Mouse (Mus musculus) gastrocnemius, postnatal 4 days (tissue): ENCODE measurements around the gene Atn1. TPM values are rescaled to one million over a fixed set of nuclear protein-coding genes. Genes with fewer than 3 reads are reported as not detected.

Experiments used
- DNase-seq, 2 experiments: peaks; one replicate each; pipeline ENCODE4 v3.0.0; 2021 to 2022; ENCODE audit warnings: low spot score in 2 of 2, mixed read lengths in 2 of 2
- total RNA-seq, 2 experiments: library from RNA; stranded (reverse); gene quantifications; 2 replicates each; pipeline ENCODE4 v1.2.3; 2021

Atn1 gene
- total RNA-seq, 2 experiments from 2014 or later: 52.9 to 66.5 TPM

- peak; percentile 72 to 86 for DNase-seq
These were observed 15.2 kb downstream of the Atn1 start, which contains the start of gene Grcc10 for GRCm38 (mm10) chr6:124740888-124741761. Gene Grcc10, minus strand, starts transcription at chr6:124741374.

GRCm38 (mm10) chr6:124740211-124740887, 16.0 kb downstream of the Atn1 start:
- DNase-seq: peak in 1 of 2 experiments; percentile 47

DNA sequence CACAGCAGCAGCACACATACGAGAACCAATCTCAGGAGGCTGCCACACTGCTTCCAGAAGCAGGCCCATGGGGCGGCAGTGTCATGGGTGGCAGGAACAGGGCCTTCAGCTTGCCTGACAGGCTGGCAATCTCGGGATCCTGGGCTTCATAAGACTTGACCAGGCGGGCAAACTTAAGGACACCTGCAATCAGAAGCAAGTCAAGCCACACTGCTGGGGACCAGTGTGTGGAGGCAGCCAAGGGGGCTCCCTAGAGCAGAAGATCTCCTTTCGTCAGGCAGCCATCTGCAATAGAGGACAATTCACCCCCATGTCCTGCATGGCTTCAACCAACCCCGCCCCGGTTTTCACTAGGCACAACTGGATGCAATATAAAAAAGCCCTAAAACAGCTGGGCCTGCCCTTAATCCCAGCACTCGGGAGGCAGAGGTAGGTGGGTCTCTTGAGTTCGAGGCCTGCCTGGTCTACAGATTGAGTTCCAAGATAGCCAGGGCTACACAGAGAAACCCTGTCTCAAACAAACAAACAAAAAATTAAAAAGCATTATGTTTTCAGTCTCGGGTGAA, 17.0 kb downstream of the Atn1 start:
- DNase-seq: no peak

DNA sequence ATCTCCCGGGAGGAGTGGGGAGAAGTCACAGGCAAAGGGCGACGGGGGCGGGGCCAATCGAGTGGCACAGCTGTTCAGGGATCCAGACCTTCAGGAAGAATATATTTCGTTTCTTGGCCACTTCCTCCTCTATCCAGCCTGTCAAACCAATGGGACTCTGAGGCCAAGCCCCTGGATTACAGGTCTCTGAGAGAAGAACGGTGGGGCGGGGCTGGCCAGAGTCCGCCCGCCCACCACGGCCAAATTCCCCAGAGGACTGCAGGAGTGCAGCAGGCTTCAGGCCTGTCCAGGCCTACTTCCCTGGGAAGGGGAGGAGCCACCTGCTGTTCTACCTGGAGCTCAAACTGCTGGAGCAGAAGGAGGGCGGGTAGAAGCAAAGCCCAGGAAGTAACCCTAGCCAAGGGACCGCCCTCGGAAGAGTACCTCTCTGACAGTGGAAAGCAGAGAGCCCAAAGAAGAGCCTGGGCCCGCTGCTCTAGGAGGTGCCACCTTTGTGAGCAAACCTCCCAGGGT, 17.8 kb downstream of the Atn1 start, which contains the start of gene Ptpn6:
Gene Ptpn6, minus strand, starts transcription at position 204 of the 513 bp plus-strand sequence.
- DNase-seq: no peak

GRCm38 (mm10) chr6:124737040-124737439, 19.3 kb downstream of the Atn1 start:
- no peak for DNase-seq

DNA sequence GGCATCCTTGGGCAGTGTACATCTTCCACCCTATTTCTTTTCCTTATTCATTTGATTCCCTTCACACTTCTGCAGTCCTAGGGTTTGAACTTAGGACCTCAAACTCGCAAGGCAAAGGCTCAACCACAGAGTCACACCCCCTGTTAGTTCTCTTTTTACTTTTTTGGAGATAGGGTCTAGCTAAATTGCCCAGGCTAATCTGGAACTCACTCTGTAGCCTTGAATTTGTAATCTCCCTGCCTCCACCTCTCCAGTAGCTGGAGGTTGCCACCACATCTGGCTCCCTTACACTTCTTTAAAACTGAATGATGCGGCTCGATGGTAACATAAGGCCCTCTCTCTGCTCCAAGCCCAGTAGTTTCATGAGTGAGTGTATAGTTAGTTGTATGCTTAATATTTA, 21.9 kb downstream of the Atn1 start:
- no peak for DNase-seq

DNA sequence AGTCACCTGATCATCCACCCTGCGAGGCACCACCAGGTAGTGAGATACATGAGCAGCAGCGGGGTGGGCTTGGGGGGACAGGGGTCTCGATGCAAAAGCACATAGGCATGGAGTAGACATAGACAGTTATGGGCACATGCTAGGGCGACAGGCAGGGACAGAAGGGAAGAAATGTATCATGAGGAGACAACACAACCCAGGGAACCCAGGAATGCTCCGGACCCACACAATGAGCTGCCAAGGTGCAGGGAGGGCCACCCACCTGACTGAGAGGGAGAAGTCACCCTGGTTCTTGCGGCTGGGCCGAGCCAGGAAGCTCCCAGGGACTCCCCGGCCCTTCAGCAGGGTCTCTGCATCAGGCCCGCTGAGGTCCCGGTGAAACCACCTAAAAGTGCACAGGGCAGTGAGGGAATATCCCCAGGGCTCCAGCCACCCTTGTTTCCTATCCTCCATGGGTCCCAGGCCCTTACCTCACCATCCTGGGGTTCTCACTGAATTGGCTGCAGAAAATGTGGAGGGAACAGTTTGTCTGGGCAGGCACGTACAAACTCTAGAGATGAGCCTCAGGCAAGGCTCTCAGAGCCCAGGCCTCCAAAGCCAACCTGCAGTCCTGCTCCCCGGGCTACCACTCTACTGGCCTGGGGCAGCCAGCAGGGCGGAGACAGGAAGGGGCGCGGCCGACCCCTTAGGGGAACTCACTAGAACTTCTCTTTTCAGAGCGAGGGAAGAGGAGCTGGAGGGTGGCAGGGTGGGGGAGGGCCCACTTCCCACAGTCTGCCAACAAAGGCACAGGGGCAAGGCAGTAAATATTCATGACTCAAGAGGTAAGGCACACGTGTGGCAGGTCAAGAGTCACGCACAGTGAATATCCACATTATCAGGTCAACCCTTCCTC, 23.6 kb downstream of the Atn1 start:
- DNase-seq: no peak

GRCm38 (mm10) chr6:124731038-124731437, 25.3 kb downstream of the Atn1 start:
- no peak for DNase-seq

- DNase-seq: no peak
These were observed 26.2 kb downstream of the Atn1 start for GRCm38 (mm10) chr6:124729850-124730705.

- DNase-seq: no peak
These were observed 27.7 kb downstream of the Atn1 start for GRCm38 (mm10) chr6:124728621-124729020.

DNA sequence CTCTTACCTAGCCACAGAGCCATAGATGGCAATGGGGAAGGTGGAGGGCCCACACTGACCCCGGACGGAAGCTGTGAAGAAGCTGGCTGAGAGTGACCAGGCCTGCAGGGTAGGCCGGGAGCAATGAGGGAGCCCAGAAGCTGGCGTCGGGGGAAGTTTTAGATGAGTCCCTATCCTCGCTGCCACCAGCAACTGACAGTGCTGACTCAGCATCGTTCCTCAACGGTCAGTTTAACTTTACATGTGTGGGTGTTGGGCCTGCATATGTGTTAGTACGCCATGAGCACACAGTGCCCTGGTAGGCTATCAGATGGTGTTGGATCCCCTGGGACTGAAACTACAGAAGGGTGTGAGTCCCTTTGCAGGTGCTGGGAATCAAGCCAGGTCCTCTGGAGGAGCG, 31.9 kb downstream of the Atn1 start:
- no peak for DNase-seq

- no peak for DNase-seq
These were observed 32.8 kb downstream of the Atn1 start for GRCm38 (mm10) chr6:124723541-124723940.

GRCm38 (mm10) chr6:124722876-124723473, 33.3 kb downstream of the Atn1 start:
- no peak for DNase-seq

- no peak for DNase-seq
These were observed 35.4 kb downstream of the Atn1 start for GRCm38 (mm10) chr6:124720904-124721303.

DNA sequence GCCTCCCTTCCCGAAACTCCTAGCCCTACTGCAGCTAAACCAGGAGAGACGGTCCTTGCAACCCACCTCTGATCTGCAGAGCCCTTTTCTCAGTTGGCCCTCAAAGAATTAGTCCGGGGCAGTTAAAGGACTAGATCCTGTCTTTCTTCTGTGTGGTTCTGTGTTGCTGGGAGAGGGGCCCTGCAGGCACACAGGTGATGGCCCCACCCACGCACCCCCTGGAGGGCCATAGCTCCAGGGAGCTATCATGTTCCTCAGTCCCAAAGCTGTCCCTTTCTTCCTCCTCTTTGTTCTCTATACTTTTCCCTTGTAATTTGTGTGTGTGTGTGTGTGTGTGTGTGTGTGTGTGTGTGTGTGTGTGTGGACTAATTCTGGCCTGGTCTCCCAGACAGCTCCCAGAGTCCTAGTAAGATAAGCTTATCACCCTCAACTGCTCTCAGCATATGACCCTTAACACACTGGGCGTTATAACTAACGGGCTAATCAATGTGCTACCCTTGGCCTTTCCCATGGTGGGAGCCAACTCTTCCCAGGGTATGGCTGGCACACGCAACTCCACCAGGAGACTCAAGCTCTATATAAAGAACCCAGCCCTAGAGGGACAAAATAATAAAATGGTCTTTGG, 36.9 kb downstream of the Atn1 start:
- DNase-seq: no peak

GRCm38 (mm10) chr6:124718703-124719102, 37.6 kb downstream of the Atn1 start:
- DNase-seq: no peak

GRCm38 (mm10) chr6:124717968-124718367, 38.4 kb downstream of the Atn1 start:
- DNase-seq: no peak

GRCm38 (mm10) chr6:124716864-124717490, 39.3 kb downstream of the Atn1 start:
- no peak for DNase-seq
